Mouse (Mus musculus) G1E-ER4 (cell line): ENCODE results near the gene Dhx30. TPM values are rescaled to one million over a fixed set of nuclear protein-coding genes. Genes with fewer than 3 reads are reported as not detected.

Experiments used
- GATA1 ChIP-seq: IDR thresholded peaks from one replicate; pipeline ENCODE4 v1.8.0; 2012; ENCODE audit warnings: low read length, inconsistent platforms
- polyA plus RNA-seq: library from polyadenylated mRNA; stranded (reverse); fragments of >175 nt; gene quantifications from 2 replicates; pipeline ENCODE4 v1.2.3, GENCODE M21; 2012

Gene Dhx30
- polyA plus RNA-seq = 35.3 and 40.3 TPM in 2 replicates

DNA sequence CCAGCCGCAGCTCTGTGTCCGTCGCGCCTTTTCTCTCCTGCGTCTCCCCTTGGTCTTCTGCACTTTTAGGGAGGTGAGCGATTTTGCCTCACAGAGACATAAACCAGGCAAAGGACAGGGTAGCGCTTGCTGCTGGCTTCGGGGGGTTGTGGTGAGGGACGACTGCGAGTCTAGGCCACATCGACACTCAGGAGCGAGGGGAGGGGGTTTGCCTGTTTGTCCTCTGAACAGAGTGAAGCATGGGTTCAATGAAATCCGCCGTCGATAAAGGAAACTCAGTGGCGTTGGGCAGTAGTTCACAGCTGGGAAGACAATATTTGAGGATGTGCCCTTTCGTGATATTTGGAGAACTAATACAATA is at the start of gene Dhx30:
Gene Dhx30 (minus strand): TSS at position 52 of the 361 bp plus-strand sequence.
- no peak for TF ChIP-seq GATA1

DNA sequence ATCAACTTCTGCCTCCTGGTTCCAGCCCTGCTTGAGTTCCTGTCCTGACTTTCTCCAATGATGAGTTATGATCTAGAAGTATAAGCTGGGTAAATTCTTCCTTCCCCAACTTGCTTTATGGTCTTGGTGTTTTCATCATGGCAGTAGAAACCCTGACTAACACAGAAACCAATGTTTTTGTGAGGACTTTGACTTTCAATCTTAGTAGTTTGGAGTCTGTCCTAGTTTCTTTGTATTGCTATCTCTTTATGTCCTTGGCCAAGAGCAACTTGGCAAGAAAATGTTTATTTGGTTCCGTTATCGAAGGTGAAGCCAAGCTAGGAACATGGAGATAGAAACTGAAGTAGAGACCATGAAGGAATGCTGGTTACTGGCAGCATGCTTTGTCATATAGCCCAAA is 45.4 kb upstream of the Dhx30 start:
- TF ChIP-seq GATA1 = no peak

- TF ChIP-seq GATA1 = no peak
These were observed 44.8 kb upstream of the Dhx30 start for GRCm38 (mm10) chr9:110162441-110162840.

DNA sequence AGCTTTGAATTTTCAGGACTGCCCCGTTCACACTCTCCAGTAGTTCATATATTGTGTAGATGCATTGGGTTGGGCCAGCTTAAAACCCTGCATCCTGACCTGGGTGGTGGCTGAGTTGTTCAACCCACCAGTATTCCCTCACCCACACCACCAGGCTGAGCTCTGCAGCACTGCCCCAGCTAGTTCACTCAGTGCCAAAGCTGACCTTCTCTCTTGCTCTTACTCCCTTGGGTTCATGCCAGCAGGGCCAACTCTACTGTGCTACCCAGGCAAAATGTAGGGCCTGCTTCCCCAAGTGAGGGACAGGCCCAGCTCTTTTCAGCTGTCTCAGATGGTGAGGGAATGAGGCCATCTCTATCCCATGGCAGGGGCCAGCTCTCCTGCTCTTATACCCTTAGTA is 41.4 kb upstream of the Dhx30 start:
- TF ChIP-seq GATA1 = no peak

GRCm38 (mm10) chr9:110148598-110148997 is 31.0 kb upstream of the Dhx30 start:
- TF ChIP-seq GATA1 = no peak

DNA sequence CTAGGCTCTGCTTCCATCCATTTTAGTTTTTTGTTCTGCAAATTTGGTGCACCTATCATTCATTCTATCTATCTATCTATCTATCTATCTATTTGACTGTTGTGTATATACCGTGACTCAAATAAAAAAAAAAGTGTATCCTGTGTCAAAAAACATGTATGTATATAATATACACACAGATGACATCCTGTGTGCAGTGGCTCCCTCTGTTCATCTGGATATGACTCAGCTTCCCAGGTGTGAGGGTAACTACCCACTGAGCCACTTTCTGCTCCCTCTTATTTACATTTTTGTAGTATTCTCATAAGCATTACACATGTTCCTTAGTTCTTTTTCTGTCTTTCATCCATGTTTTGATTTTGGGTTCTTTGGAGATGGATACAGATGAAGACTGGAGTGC is 24.5 kb upstream of the Dhx30 start:
- TF ChIP-seq GATA1 = no peak

- TF ChIP-seq GATA1 = peak; percentile 94
These were observed 21.5 kb upstream of the Dhx30 start for GRCm38 (mm10) chr9:110139119-110139518.

GRCm38 (mm10) chr9:110134176-110134575 is 16.5 kb upstream of the Dhx30 start:
- TF ChIP-seq GATA1 = no peak

DNA sequence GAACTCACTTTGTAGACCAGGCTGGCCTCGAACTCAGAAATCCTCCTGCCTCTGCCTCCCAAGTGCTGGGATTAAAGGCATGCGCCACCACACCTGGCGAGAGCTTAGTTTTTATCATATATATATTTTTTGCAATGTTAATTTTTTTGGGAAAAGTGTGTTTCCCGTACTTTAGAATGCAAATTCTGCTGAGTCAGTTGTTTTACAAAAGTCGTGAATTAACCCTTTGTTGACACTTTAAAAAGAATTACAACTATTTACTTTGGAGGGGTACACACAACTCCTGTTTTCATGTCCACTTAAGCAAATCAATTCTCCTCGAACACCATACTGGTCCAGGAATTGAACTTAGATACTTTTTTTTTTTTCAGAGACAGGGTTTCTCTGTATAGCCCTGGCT is 15.3 kb upstream of the Dhx30 start:
- TF ChIP-seq GATA1 = no peak

DNA sequence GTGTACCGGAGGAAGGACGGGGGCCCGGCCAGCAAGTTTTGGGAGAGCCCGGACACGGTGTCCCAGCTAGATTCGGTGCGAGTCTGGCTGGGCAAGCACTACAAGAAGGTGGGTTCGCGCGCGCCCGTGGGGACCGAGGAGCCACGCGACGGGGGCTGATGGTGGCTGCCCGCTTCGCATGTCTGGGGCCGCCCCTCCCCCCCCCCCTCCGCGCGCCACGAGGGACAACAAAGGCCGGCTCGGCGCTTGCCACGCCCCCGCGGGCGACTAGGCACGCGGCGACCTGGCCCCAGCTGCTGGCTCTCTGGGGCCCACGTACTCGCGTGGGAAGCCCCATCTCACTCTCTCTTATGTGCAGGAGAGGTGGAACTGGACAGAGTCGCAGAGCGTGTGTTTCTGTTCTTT is 14.6 kb upstream of the Dhx30 start:
- no peak for TF ChIP-seq GATA1

DNA sequence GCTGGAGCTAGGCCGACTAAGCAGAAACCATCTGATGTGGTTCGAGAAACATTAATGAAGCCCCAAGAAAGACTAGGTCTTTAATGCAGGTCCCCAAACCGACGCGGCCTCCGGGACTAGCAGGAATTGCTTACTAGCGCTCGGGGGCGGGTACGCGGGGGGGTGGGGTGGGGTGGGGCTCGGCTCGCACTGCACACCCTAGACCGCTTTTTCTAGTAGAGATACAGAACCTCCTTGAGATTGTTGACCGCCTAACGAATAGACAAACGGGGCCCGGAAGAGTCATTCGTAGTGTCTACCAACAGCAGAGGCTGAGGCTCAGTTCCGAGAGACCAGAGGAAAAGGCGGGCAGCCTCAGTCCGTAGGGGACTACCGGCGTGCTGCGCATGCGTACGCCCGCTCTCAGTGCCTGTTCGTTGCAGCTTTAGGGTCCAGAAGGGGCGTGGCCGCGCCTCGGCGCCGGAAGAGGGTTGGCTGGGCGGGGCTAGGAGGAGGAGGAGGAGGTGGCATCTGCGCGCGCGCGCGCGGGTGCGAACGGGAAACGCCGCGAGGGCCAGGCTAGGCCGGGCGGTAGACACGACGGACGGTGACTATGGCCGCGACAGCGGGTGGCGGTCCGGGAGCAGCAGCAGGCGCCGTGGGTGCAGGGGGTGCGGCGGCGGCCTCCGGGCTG is 14.0 kb upstream of the Dhx30 start:
- TF ChIP-seq GATA1 = no peak

GRCm38 (mm10) chr9:110130896-110131524 is 13.4 kb upstream of the Dhx30 start:
- TF ChIP-seq GATA1 = no peak

GRCm38 (mm10) chr9:110123322-110123721 is 5.7 kb upstream of the Dhx30 start:
- no peak for TF ChIP-seq GATA1

DNA sequence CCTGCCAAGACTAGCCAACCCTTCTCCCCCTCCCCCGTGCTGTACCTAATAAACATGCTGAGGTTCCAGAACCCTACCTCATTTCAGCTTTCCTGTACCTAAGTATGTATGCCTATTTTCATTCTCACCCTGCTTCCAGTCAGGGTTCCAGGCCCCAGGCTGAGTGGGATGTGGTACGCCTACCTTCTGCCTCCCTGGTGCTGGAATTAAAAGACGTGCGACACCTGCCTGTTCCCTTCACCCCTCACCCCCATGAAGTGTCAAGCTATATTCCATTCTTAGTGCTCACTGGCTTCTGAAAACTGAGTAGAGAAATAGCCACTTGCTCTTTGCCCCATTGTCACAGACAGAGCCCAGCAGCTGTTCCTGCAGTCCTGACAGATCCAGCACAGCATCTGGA is 3.8 kb upstream of the Dhx30 start:
- TF ChIP-seq GATA1 = no peak

DNA sequence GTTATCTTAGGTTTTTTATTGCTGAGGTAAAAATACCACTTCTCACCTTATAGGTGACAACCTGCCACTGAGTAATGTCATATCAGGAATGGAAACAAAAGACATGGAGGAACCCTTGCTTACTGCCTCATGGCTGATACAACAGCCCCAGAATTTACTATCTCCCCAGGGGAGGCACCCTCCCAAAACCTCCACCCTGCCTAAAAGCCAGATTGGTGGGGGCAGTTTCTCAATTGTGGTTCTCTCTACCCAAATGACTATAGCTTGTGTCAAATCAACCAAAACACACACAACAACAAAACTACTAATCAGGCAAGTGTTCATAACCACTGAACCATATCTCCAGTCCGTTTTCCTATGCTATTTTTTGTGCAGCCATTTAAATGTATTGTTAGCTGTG is 619 bp upstream of the Dhx30 start:
- no peak for TF ChIP-seq GATA1

DNA sequence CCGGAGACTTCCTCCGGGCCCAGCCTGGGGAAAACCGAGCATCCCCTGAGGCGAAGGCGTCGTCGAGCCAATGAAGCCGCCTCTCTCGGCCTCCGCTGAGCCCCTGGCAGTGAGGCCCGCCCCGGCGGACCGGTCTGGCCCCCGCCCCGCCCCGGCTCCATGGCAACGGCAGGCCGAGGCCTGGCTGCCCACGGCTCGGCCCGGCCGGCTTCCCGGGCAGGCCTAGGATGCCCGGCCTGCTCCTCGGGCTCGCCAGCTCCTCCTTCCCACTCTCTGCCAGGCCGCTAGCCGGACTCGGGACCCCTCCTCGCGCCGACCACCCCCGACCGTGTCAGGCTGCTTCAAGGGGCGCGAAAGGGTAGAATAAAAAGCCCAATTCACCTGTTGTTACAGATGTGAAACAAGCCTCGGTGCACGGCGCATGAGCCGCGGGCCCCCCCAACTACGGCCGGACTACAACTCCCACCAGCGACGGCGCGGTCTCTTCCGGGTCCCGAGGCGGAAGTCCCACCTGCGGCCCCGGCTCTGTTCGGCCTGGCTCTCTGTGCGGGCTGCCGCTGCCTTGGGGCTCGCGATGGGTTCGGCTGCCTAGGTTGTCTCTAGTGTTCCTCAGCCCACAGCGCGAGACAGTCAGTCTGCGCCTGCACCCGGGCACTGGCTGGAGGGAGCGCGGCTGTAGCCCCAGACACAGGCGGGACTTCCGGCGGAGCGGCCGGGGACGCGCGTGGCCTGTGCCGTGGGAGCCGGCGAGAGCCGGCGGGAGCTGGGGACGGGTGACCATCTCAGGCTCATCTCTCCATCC is 452 bp downstream of the Dhx30 start, which contains the start of gene Smarcc1:
Gene Smarcc1 (plus strand): TSS at position 732 of the 802 bp plus-strand sequence.
- no peak for TF ChIP-seq GATA1
